Mouse (Mus musculus) erythroblast, embryonic 14.5 days (primary cell): Measurements from ENCODE around the gene Agbl1.

ENCODE experiments used
- GATA1 ChIP-seq: IDR thresholded peaks from 2 replicates; pipeline ENCODE4 v1.6.1; 2012; ENCODE audit warnings: low read length, inconsistent platforms, mixed read lengths
- TAL1 ChIP-seq: IDR thresholded peaks from 3 replicates; pipeline ENCODE4 v1.6.1; 2012; ENCODE audit warnings: low read length, inconsistent platforms, mixed read lengths

DNA sequence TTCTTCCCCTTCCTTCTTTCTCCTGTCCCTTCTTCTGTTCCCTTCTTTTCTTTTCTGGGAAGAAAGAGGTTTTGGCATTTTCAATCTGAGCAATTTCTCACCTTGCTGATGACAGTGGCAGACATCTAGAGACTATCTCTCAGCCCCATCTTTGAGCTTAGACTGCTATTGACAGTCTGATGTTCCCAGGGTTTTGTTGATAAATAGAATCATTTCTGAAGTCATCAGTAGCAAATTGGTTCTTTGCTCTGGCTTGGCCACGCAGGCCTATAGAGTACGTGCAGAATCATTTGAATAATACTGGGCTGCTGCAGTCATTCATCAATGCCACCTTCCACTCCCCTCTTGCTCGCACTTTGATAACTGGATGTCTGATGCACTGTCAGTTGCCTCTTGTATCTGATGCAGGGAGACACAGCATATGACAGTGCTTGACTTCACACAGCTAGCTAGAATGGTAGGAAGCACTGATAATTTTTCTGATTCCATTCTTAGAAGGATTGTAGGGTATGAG is 186.5 kb downstream of the Agbl1 start:
- TF ChIP-seq TAL1 (no peak), GATA1 (no peak)
